Comparison of ENCODE assay signal across 10 mouse cellular contexts in the genomic region with DNA sequence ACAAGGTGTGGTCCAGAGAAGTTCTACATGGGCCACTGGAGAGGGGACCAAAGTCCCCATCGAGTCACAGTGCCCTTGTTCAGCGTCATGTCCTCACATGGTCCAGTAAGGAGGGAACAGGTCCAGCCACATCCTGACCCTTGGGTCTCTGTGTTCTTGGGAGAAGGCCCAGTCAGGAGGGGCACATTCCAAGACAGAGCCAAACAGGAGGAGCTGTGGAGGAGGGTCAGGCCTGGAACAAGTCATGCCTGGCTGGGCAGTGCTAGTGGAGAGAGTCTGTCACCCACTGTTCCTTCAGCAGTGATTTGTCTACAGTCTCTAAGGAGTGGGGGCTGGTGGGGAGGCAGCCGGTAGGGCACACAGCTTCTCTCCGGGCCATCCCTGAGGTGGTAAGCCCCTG. TPM values are rescaled to one million over a fixed set of nuclear protein-coding genes. Genes with fewer than 3 reads are reported as not detected.
A peak's percentile ranks its signal among the peaks of the same experiment; 100 is the strongest.
DNase-seq lines count a peak whose midpoint lies in the region; ATAC-seq and TF ChIP-seq lines count a peak whose summit lies in the region.
"Had no signal": no experiment of that assay in that cellular context is flagged by ENCODE, and none has a peak within 500 bp of the region (broad histone marks: within the 10 kb centered on the region; RNA-seq: fewer than 3 reads in every experiment).

No protein-coding gene starts in this region.

- no peak; the same call in 1 of the 2 replicates for ATAC-seq in heart, embryonic 15.5 days (replicated peaks; ENCODE audit: insufficient number of reproducible peaks, insufficient read depth, low FRiP score, low read depth)

- H3K4me1 ChIP-seq in CH12.LX (ENCODE audit: control insufficient read depth in 1 of 2, insufficient read depth in 2 of 2) = peaks cover 6 to 10% of the 10 kb centered on the region in 2 experiments; a peak in 2 of 4 replicates
- H3K4me1 ChIP-seq in heart, embryonic 15.5 days (replicated peaks) = peaks cover 49% of the 10 kb centered on the region

- dilution Hi-C loops in CH12.LX (cut with MboI; ENCODE audit: extremely low pct_ligation_motif_present, extremely low pct_unique_long_range_greater_than_20kb, low sequenced_read_pairs) = no loop called here

- H3K79me2 ChIP-seq in CH12.LX (replicated peaks; ENCODE audit: control insufficient read depth, extremely low read depth, insufficient read depth, poor library complexity, severe bottlenecking) = no peaks in the 10 kb centered on the region

- peak; percentile 26 to 39 for DNase-seq in cerebellum, postnatal 14 days
- DNase-seq in cerebellum, postnatal 36 days = no peak
- no peak for DNase-seq in CH12.LX (ENCODE audit: extremely low read depth)
- DNase-seq in kidney, postnatal 4 days = peak; percentile 75 to 84
- peak; percentile 80 for DNase-seq in testis, postnatal 10 days (ENCODE audit: low spot score)
- DNase-seq in retina, embryonic 14.5 days (ENCODE audit: low spot score) = no peak
- DNase-seq in frontal cortex, postnatal 25 days (ENCODE audit: low spot score in 2 of 2) = no peak

- H3K27me3 ChIP-seq in CH12.LX (replicated peaks) = peaks cover 20% of the 10 kb centered on the region
- H3K27me3 ChIP-seq in heart, embryonic 15.5 days = 0 out of 2 replicates have a peak, but pooled peaks cover 7% of the 10 kb centered on the region

- no peaks in the 10 kb centered on the region for H3K9me3 ChIP-seq in CH12.LX (replicated peaks; ENCODE audit: low read length)
- H3K9me3 ChIP-seq in heart, embryonic 15.5 days (replicated peaks) = no peaks in the 10 kb centered on the region

- H3K4me3 ChIP-seq in CH12.LX (replicated peaks in 1 of 3; ENCODE audit: low read depth in 2 of 3, low read length in 2 of 3, poor library complexity in 1 of 3) = no peak overlapping the region
- no peak overlapping the region for H3K4me3 ChIP-seq in heart, embryonic 15.5 days

- peaks cover 47 to 55% of the 10 kb centered on the region in 2 experiments for H3K36me3 ChIP-seq in CH12.LX (replicated peaks in 1 of 2; ENCODE audit: control insufficient read depth in 1 of 2, insufficient read depth in 1 of 2, low read length in 1 of 2)
- peaks cover 40% of the 10 kb centered on the region for H3K36me3 ChIP-seq in heart, embryonic 15.5 days

- no peak overlapping the region for H3K9ac ChIP-seq in CH12.LX (ENCODE audit: insufficient read depth, low read depth)
- H3K9ac ChIP-seq in heart, embryonic 15.5 days = no peak overlapping the region

- TF ChIP-seq EP300 in CH12.LX (IDR thresholded peaks at IDR 0.05; ENCODE audit: low read length) = no peak

- no peak for TF ChIP-seq POLR2A in CH12.LX (IDR thresholded peaks at IDR 0.05; ENCODE audit: low read depth, low read length)

- in situ Hi-C loops in CH12.LX (cut with MboI; ENCODE audit: low pct_ligation_motif_present, low pct_unique_long_range_greater_than_20kb, low sequenced_read_pairs) = no loop called here

- 68% methylated on average over 4 of the region's 4 CpGs for WGBS in heart, embryonic 15.5 days

- no peak overlapping the region for H3K4me2 ChIP-seq in CH12.LX (ENCODE audit: insufficient read depth, low read depth, poor library complexity, severe bottlenecking)
- H3K4me2 ChIP-seq in heart, embryonic 15.5 days = no peak overlapping the region

- TF ChIP-seq RAD21 in CH12.LX (IDR thresholded peaks at IDR 0.05; ENCODE audit: low read depth, low read length) = no peak

- no peak for TF ChIP-seq CTCF in CH12.LX (conservative IDR thresholded peaks at IDR 0.05 in 1 of 2, IDR thresholded peaks at IDR 0.05 in 1 of 2; ENCODE audit: low read depth in 2 of 2, low read length in 2 of 2)

- H3K27ac ChIP-seq in CH12.LX (ENCODE audit: insufficient read depth, low read depth) = no peak overlapping the region
- H3K27ac ChIP-seq in heart, embryonic 15.5 days = peak overlapping the region; percentile 60

TF ChIP-seq in CH12.LX, 34 proteins besides CTCF, POLR2A, EP300 and RAD21:
- TF ChIP-seq ZNF384 (IDR thresholded peaks at IDR 0.05; ENCODE audit: low read depth, low read length) (no peak), BHLHE40 (IDR thresholded peaks at IDR 0.05; ENCODE audit: low read depth, low read length) (no peak), MAX (IDR thresholded peaks at IDR 0.05; ENCODE audit: low read length) (no peak), MXI1 (IDR thresholded peaks at IDR 0.05; ENCODE audit: low read depth, low read length) (no peak), POLR2AphosphoS2 (IDR thresholded peaks at IDR 0.05; ENCODE audit: low read depth, low read length) (peak; percentile 37; the same call in 1 of the 2 replicates)

RNA-seq across cellular contexts. Expression of gene Smim1, which starts 3.6 kb away (rescaled TPM):
- total RNA-seq in CH12.LX (2012; rRNA removed) (1.7 and 2.3 TPM in 2 replicates), CH12.LX (2014; rRNA removed) (not detected in 2 replicates)
- polyA plus RNA-seq in CH12.LX (2012; ENCODE audit: insufficient read length, low read depth) = 0.15 and 0.16 TPM in 2 replicates
- 41.4 and 52.6 TPM in 2 replicates for polyA plus RNA-seq in heart, embryonic 15.5 days (2015; fragmentation: Nextera tagmentation; extraction: Ambion mirVana)

RNA-seq across cellular contexts. Expression of gene Lrrc47, which starts 10.9 kb away (rescaled TPM):
- total RNA-seq in CH12.LX (2012; rRNA removed) = 35.0 and 40.1 TPM in 2 replicates
- 16.3 and 16.7 TPM in 2 replicates for total RNA-seq in CH12.LX (2014; rRNA removed)
- 96.6 and 98.0 TPM in 2 replicates for polyA plus RNA-seq in CH12.LX (2012; ENCODE audit: insufficient read length, low read depth)
- 13.4 and 20.9 TPM in 2 replicates for polyA plus RNA-seq in heart, embryonic 15.5 days (2015; fragmentation: Nextera tagmentation; extraction: Ambion mirVana)

RNA-seq across cellular contexts. Expression of gene Ccdc27, which starts 20.1 kb away (rescaled TPM):
- total RNA-seq in CH12.LX (2012; rRNA removed) (not detected in 2 replicates), CH12.LX (2014; rRNA removed) (not detected in 2 replicates)
- polyA plus RNA-seq in CH12.LX (2012; ENCODE audit: insufficient read length, low read depth) = not detected in 2 replicates
- not detected in 2 replicates for polyA plus RNA-seq in heart, embryonic 15.5 days (2015; fragmentation: Nextera tagmentation; extraction: Ambion mirVana)
- polyA plus RNA-seq: embryonic facial prominence, embryonic 11.5 days; limb, embryonic 14.5 days had no signal

RNA-seq across cellular contexts. Expression of gene Cep104, which starts 47.4 kb away (rescaled TPM):
- total RNA-seq in CH12.LX (2012; rRNA removed) = 7.0 and 8.7 TPM in 2 replicates
- 4.1 and 4.6 TPM in 2 replicates for total RNA-seq in CH12.LX (2014; rRNA removed)
- 10.6 and 10.9 TPM in 2 replicates for polyA plus RNA-seq in CH12.LX (2012; ENCODE audit: insufficient read length, low read depth)
- polyA plus RNA-seq in heart, embryonic 15.5 days (2015; fragmentation: Nextera tagmentation; extraction: Ambion mirVana) = 11.6 and 16.2 TPM in 2 replicates

RNA-seq across cellular contexts. Expression of gene Dffb, which starts 47.5 kb away (rescaled TPM):
- total RNA-seq in CH12.LX (2012; rRNA removed) (12.6 and 16.2 TPM in 2 replicates), CH12.LX (2014; rRNA removed) (18.2 and 21.4 TPM in 2 replicates)
- polyA plus RNA-seq in CH12.LX (2012; ENCODE audit: insufficient read length, low read depth) = 10.7 and 11.9 TPM in 2 replicates
- 5.5 and 8.5 TPM in 2 replicates for polyA plus RNA-seq in heart, embryonic 15.5 days (2015; fragmentation: Nextera tagmentation; extraction: Ambion mirVana)

Comparison
In these comparisons a context has a peak if more than half of its experiments do, and no peak if none do; other contexts are left out.
1. DNase-seq: peak in cerebellum, postnatal 14 days (2 of 2), kidney, postnatal 4 days (2 of 2) and testis, postnatal 10 days (single experiment); none in cerebellum, postnatal 36 days (0 of 2), CH12.LX (single experiment), retina, embryonic 14.5 days (single experiment) and frontal cortex, postnatal 25 days (0 of 2).
2. RNA of gene Smim1, which starts 3.6 kb away (polyA plus RNA-seq): 41.4 to 52.6 TPM in heart, embryonic 15.5 days; 0.15 to 0.16 TPM in CH12.LX; every median in the first group is over 10 times any median in the second.